Mouse (Mus musculus) liver, adult (tissue): ENCODE measurements around the gene Cep89.

Experiments used
- GATA4 ChIP-seq: IDR thresholded peaks from 2 replicates; pipeline ENCODE4 v1.6.1; 2014; ENCODE audit warnings: mild to moderate bottlenecking, low read length; ENCODE audit not compliant: insufficient replicate concordance

The Cep89 gene

GRCm38 (mm10) chr7:35423071-35423470 lies 26.2 kb downstream of the Cep89 start:
- TF ChIP-seq GATA4 = no peak

DNA sequence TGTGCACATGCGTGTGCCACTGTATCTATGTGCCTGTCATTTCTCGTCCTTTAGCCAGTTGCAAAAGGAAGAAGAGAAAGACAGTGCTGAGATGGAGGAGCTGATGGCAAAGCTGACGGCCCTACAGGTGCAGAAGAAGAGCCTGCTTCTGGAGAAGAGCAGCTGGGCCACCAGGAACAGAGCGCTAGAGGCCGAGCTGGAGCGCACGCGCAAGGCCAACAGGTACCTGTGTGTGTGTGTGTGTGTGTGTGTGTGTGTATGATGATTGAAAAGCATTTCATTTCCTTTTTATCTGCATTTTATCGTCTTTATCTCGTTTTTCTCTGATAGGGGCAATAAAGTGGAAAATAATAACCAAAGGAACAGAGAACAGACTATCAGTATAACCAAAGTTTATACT lies 31.3 kb downstream of the Cep89 start:
- no peak for TF ChIP-seq GATA4

DNA sequence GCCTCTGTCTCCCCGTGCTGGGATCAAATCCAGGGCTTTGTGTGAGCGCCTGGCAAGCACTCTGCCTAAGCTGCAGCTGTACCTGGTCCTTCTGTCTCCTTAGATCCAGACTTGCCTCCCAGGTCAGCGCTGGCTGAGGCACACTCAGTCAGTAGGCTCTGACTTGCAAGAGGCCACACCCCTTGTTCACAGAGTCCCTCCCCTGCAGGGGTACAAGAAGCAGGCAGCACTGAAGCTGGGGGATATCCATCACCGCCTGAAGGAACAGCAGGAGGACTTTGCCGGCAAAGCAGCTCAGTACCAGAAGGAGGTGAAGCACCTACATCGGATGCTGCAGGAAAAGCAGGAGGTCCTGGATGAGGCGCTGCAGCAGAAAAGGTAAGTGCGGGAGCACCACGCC lies 38.4 kb downstream of the Cep89 start:
- no peak for TF ChIP-seq GATA4

- TF ChIP-seq GATA4 = no peak
These were observed 50.7 kb downstream of the Cep89 start for GRCm38 (mm10) chr7:35447501-35447900.

DNA sequence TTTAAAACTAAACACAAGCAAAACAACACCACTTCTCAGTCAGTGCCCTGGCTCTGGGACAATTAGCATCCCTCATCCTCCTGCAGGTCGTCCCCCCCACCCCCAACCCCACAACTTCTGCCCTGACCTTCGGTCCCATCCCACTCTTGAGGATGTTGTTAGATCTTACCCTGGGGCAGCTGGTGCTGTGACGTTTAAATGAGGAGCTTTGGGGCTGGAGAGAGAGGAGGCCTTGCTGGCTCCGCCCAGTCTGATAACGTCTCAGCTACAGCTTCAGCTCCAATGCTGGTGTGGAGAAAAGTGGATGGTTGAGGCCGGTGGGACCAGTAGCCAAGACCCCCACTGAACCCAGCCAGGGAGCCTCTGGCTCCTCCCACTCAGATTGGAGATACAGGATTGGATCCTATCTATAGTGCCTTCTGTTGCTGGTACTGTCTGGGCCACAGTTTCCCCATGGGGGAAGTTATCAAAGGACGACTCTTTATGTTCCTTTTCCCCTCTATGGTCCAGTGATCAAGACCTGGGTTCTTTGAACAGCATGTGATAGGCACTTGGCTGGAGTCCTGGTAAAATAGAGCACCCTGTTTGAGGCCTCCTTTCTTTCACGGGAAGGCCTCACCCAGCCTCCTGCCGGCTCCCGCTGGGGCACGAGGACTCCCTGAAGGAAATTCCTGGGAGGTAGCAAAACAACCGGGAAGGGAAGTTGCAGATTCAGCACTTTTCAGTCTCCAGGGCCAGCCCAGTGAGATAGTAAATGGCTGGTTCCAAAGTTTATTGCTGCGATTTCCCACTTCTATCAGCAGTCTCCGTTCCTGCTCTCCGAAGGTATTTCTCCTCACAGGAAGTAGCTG lies 51.4 kb downstream of the Cep89 start, which contains the start of gene Slc7a9:
TSS of gene Slc7a9 (plus strand) at position 801 of the 851 bp plus-strand sequence.
- no peak for TF ChIP-seq GATA4

DNA sequence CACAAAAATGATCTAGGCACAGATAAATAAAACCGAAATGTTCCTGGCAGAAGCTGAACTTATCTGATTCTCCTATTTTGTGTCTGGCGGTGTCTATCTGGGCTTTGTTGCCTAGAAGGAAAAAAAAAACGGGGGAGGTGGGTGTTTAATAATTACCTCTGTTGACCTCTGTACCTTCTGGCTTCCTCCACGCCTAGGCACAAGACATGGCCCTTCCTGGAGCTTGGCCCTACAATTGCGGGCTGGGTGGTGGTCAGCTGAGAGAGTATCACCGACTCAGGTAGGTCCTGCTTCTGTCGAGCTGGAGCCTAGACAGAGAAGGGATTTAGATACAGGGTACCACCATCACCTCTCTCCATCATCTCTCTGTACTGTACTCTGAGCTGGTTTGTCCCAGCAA lies 52.0 kb downstream of the Cep89 start:
- TF ChIP-seq GATA4 = no peak

GRCm38 (mm10) chr7:35456091-35456814 lies 59.4 kb downstream of the Cep89 start:
- TF ChIP-seq GATA4 = no peak

DNA sequence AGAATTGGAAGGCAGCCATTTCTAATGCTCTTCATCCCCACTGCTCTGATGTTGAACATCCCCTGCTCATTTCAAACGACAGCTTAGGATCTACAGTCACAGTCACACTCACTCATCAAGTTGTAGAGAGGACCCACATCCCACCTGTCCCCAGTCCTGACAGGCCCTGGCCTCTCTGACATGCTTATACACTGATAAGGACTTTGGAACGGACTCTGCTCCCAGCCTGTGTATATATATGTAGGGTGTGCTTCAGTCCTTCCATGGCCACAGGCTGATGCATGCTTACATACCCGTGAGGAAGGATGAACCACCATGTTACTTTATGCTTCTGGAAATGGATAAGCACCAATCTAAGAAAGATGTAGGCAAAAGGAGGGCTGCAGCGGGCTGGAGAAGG lies 64.1 kb downstream of the Cep89 start:
- no peak for TF ChIP-seq GATA4

DNA sequence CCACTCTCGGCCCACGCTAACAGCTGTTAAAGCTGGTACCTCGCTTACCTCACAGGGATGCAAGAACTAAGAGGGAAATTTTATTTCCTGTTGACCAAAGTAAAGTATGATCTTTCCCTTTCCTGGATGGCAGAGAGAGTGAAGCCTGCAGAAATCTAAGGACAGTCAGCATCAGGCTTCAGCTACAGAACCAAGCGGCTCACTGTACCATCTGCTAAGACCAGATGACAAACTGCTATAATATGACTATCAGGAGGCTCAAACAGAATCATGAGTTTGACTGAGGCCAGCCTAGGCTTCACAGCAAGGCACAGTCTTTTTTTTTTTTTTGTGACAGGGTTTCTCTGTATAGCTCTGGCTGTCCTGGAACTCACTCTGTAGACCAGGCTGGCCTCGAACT lies 68.2 kb downstream of the Cep89 start:
- TF ChIP-seq GATA4 = no peak

DNA sequence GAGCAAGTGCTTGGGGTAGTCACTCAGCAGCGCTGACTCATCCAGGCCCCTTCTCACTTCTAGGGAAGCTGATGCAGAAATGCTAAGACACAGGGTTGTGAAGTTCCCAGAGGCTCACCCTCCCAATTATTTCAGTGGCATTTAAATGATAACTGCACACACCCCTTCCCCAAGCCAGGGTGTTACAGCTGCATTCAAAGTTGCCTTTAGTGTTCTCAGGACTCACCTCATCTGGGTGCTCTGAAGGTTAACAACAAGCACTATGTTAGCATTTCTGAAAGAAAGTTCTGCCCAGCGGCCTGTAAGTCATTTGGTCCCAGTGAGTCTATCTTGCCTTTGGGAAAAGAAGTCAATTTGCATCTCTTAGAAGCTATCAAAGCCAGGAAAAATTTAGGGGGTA lies 71.0 kb downstream of the Cep89 start:
- no peak for TF ChIP-seq GATA4

DNA sequence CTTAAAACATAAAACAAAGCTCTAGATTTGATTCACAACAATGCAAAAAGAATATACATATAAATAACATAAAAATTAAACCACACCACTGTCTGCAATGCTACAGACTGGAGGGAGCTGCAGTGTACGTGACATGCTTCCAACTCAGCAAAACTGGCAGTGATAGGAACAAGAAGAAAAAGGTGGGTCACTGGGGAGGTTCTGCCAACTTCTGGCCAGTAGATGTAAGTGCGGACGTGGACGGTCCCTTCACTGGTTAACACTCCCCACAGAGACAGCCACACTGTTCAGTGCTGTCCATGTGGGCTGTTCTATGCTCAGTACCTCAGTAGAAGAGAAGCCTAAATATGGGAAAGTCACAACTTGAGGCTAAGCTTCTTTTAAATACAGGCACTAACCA lies 74.0 kb downstream of the Cep89 start:
- no peak for TF ChIP-seq GATA4

DNA sequence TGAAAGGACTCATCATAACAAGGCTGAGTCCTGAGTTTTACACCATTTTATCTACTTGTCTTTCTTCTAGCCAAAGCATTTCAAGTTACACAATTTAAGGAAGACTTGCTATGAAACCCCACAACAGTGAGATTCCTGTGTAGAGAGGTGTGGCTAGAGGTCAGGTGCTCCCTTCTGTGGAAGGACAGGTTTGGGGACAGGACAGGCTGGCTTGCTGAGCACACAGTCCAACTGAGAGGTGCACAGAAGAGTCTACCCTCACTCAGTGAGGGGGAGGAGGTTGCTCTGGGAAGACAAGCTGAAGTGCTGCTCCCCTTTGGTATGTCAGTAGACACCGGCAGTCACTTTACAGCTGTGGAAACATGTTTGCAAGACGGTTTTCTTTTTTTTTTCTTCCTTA lies 79.6 kb downstream of the Cep89 start:
- TF ChIP-seq GATA4 = no peak

- no peak for TF ChIP-seq GATA4
These were observed 88.3 kb downstream of the Cep89 start for GRCm38 (mm10) chr7:35485126-35485525.

DNA sequence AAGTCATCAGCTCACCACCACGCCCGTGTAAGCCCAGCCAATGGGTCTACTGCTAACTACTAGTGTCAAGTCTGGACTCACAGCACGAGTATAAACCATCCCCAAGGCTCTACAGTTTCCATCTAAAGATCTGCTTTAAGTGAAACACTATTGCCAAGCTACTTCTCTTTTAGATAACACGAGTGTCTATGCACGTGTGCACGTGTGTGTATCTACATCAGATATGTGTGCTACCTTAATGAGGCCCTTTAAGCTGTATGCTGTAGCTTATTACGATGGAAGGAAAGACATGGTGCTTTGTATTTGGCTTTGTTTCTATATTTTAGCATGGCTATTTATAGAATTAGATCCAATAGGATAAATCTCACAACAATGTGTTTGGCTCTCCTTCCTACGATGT lies 89.7 kb downstream of the Cep89 start:
- TF ChIP-seq GATA4 = no peak
